Mouse (Mus musculus): ENCODE measurements around the gene Ccer2.

Gene Ccer2

DNA sequence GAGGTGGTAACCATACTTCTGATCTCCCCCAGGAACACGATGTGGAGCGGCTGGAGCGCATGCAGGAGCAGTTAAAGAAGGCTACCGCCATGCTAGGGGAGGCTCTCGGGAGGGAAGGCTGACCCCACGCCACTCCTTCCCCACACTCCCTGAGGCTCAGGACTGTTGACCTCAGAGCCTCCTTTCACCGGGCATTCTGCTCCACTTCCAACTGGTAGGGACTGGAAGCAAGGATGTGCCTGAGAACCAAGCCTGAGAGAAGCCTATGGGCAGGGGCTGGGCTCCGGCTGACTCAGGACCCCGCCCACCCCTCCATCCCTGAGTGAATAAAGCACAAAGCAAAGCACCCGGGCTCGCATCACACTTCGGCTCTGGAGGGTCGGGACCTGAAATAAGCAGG lies 2.6 kb downstream of the Ccer2 start:
- no peak for DNase-seq

DNA sequence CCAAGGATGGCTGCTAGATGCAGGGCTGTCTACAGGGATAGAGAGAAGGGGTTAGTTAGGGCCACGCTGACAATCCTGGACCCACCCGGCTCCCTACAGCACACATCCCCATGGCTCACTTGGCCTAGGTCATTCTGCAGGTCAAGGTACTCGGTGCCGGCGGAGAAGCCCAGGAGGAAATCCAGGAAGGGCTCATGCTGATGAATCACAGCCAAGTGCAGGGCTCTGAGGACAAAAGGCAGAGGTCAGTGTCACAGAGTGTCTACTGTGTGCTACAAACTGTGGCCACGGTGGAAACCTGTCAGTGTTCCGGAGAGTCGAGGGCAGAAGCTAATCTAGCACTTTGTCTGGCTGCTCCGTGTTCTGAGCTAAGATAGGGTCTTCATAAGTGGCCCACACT lies 5.9 kb downstream of the Ccer2 start:
- no peak for DNase-seq

DNA sequence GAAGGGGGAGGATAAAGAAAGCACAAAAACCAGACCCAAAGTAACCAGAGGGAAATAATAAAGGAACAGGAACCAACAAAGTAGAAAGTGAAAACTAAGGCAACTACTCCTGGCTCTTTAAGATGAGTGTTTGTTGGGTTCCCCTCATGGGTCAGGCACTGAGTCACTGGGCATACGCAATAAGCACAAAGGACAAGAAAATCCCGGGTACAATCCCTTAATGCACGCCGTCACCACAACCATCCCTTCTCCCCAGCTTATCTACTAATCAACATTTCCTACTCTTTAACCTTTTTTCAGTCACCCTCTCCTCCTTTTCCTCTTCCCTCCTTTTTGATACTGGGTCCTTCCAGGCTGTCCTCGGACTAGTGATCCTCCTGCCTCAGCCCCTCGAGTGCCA lies 9.2 kb downstream of the Ccer2 start:
- no peak for DNase-seq

DNA sequence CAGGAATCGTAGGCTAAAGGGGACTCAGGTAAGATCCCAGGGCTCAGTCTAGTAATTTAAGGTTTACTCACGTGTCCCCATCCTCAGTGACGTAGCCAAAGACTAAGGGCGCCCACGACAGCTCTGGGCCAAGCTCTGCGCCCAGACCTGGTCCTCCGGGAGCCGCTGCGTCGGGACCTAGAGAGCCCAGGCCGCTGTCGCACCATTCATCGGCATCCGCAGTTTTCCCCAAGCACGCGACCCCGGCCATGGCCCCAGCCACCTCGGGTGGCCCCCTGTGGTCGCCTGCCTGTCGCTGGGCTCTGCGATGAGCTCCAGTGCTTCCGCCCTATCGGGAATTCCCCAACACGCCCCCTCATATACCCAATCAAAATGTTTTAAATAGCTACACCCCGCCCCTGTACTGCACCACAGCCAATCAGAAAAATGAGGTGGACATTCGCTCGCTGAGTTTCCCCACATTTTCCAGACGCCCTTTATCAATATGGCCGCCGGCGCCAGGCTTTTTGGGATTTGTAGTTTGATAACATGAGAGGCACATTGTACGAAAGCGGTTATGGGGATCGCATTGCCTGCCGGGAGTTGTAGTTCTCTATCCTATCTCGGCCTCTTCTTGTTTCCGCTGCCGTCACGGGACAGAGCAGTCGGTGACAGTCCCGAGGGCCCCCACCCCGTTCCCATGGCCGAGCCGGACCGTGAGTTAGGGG lies 10.4 kb downstream of the Ccer2 start, which contains the start of gene Sirt2:
Gene Sirt2 (plus strand): TSS at position 563 of the 707 bp plus-strand sequence.
- peak; percentile 99 for DNase-seq

DNA sequence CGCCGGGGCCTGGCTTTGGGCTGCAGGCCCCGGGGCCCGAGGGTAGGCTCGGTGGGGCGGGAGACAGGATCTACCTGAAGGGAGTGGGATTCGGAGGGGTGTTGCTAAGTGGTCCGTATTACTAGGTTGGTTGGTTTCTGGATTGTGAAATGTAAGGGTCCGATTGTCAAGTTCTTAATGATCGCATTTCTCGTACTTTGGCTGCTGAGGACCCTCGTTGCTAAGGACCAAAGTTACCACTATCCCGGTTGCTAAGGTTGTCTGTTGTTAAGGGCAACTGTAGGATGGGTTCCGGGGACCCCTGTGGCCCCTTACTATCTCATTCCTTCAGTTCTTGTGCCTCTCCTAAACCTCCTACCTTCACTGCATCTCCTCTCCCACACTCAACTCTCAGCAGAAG lies 10.9 kb downstream of the Ccer2 start:
- no peak for DNase-seq

DNA sequence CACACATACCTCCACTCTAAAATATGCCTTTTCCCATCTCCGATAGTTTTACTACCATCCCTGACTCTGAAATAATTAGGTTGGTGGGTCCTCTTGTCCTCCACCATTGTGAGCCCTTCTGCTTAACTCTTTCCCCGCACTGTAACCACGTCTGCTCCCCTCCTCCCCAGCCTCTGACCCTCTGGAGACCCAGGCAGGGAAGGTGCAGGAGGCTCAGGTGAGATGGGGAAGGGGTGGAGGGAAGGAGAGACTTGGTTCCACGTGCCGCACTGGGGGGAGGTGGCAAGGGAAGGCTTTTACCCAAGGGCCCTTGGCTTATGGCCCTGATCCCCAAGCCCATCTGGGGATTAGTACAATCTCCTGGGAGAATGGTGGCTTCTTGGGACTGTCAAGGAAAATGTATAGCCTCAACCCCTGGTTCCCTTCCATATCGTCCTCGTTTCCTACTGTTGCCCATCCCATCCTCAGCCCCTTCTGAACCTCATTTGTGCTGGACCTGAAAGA lies 11.5 kb downstream of the Ccer2 start, which contains the start of gene Nfkbib:
Gene Nfkbib (minus strand): TSS at position 51 of the 504 bp plus-strand sequence.
- peak; percentile 68 for DNase-seq

DNA sequence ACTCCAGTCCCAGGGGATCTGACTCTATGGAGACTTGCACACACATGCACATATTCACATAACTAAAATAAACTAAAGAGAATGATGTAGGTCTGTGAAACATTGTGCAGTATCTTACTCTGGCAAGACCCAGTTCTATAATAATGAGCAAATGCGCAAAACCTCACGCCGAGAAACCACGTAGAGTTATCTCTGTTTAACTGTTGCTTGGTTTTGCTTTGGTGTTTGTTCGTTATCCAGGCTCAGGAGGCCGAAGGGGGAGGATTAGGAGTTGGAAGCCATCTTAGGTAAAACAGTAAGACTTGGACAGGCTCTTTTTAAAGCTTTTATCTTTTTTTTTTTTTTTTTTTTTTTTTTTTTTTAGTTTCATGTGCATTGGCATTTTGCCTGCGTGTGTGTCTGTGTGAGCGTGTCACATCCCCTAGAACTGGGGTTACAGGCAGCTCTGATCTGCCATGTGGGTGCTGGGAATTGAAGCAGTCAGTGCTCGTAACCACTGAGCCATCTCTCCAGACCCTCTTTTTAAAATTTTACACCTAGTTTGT lies 13.5 kb downstream of the Ccer2 start:
- no peak for DNase-seq

DNA sequence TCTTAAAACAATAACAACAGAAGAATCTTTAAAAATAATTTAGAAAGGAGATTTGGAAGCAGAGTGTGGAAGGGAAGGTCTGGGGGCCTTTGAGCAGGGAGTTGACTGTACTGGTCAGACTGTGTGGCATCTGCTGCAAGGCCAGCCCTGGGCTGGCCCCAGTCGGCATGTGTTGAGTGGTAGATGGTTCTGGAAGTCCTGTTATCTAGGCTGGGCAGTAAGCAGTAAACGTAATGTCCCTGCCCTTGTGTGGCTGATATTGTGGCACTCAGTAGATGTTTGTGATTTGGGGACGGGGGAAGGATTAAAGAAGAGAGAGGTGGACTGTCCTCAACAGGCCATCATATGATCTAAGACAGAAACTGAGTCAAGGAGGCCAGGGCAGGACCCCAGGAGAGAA lies 14.3 kb downstream of the Ccer2 start:
- DNase-seq, result no peak

DNA sequence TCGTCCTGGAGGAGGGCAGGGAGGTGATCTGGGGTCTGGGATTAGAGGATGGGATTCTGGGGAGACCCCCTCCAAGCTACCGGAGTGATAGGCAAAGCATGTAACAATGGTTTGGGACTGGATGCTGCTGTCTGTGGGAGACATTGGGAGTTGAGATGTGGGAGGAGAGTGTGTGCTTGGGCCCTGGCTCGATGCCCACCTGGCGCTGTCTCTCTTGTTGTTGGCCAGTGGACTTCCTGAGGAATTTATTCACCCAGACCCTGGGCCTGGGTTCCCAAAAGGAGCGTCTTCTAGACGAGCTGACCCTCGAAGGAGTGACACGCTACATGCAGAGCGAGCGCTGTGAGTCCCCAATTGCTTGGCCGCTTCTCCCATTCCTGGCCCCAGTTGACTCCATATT lies 15.9 kb downstream of the Ccer2 start:
- DNase-seq, result no peak

DNA sequence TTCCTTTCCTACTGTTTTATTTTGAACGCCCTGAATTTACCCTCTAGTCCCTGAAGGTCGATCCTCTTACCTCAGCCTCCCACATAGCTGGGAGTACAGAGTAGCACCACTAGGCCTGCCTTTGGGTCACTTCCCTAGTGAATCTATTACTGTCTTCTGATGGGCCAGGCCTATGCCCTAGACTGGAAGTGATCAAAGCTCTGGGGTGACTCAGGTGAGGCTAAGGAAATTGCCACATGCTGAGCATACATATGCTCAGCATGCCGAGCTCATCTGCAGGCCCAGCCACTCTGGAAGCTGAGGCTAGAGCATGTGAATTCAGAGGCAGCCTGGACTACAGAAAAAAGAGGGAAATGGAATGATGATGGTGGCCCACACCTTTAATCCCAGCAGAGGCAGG lies 17.2 kb downstream of the Ccer2 start:
- DNase-seq, result no peak

DNA sequence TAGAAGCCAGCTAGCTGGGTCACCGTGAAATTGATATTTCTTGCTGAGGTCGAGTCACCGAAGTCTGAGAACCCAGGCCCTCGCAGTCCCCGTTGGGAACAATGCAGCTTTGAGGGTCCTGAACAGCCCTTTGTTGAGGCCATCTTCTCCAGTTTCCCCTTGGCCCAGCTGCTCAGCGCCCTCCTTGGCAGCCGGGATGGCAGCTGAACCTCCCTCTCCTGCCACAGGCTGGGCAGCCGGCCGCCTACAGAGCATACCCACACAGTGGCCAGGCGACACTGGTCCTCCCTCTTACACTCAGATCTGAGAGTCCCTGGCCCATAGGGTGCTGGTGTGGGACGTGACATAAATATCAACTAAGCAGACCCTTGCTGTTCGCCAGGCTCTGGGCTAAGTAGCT lies 18.2 kb downstream of the Ccer2 start:
- DNase-seq, result no peak

DNA sequence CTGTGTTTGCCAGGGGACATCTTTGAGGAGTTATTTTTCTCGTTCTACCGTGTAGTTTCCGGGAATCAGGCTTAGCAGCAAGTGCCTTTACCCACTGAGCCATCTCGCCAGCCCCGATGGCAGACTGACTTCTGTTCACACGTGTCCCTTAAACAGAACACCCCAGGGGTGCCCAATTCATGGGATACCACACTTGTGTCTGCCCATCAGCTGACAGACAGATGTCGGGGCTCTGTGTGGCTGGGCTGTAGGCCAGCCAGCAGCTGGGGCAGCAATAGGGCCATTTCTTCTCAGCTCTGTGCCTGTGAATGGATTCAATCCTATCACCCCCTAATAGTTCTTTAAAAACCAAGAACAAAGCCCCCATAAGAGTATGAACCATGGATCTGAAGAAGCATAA lies 19.2 kb downstream of the Ccer2 start:
- no peak for DNase-seq

DNA sequence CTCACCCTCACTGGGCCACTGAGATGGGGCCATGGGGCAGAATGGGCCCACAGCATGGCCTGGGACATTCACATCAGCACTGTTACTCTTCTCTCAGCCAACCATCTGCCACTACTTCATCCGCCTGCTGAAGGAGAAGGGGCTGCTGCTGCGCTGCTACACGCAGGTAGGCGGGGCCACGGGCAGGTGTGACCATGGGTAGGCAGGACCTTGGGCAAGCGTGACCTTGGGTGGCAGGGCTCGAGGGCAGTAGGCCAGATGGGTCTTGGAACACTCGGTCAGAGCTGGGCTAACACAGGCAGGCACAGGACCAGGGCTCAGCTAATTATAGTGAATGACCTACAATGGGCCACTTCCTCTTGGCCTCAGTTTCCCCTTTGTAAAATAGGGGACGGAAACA lies 22.9 kb downstream of the Ccer2 start:
- DNase-seq, result no peak

DNA sequence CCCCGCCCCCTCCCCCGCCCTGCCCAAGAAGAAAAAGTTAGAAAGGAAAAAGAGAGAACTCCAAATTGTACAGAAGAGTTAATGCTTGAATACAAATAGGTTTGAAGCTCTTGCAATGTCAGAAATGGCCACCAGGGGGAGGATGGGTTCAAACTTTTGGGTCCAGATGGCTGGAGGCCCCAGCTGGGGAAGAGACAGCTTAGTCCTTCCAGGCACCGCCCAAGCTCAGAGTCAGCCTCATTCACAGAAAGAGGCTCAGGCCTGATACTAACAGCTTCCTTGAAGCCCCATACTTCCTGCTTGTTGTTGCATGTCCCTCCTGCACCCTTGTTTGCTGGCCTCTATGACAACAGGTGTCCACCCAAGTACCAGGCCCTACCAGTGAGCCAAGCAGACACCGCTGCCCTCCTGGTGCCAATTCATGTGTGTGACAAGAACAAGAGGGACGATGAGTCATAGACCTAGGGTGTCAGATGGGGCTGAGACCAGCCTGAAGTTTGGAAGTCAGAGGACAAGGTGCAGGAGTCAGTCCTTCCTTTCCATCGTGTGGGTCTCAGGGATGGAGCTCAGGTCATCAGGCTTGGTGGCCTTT lies 24.2 kb downstream of the Ccer2 start:
- peak; percentile 89 for DNase-seq

DNA sequence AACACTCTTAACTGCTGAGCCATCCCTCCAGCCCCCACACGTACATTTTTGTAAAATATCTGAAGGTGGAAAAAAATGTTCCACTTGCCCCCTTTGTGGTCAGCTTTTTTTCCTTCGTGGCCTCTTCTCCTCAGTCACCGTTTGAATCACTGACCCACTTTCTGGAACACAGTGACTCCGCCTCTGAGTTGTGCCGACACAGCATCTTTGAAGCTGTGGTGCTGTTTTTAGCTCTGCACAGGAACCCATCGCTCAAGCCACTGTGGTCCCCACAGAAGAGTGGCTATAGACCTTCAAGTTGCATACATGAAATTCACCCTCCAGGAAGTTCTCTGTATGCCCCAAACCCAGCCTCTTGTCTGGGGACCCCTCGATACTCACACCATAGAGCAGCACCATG lies 24.9 kb downstream of the Ccer2 start:
- no peak for DNase-seq

DNA sequence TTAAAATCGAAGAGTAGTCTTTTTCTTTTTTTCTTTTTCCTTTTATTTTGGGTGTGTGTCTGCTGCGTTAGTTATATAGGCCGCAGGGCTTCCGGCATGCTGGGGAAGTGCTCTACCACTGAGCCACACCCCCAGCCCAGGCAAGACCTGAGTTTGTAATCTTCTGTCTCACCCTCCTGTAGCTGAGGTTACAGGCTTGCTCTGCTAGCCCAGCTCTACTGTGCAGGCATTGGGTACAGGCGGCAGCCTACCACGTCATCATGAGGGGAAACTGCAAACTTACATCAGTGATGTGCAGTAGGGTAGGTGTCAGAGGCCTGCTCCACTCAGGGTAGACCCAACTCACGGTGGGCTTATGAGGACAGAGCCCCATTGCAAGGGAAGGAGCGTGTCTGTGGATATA lies 25.3 kb downstream of the Ccer2 start:
- DNase-seq, result no peak

DNA sequence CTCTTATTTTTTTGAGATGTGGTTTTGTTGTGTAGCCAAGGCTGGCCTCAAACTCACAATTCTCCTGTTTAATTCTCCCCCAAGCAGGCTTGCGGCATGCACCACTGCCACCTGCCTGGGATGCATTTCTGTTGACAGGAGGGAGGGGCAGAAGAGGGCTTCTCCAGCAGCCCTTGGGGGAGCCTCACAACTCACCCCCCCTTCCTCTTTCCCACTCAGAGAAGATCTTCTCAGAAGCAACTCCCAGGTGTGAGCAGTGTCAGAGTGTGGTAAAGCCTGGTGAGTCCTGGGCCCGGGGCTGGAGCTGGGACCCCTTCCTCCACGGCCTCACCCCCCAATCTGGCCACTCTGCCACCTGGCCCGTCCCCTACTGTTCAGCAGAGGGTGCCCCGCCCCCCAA lies 29.2 kb downstream of the Ccer2 start:
- DNase-seq, result no peak

DNA sequence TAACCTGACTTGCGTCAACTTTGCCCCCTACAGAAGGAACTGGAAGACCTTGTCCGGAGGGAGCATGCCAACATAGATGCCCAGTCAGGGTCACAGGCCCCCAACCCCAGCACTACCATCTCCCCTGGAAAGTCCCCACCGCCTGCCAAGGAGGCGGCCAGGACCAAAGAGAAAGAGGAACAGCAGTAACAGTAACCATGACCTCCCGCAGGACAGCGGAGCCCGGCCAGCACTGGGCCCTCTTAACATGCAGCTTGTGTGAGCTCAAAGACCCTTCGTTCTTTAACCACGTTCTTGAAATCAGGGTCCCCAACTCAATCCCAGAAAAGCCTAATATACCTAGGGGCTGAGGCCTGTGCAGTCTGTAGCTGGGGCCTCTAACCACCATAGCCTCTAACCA lies 31.9 kb downstream of the Ccer2 start:
- DNase-seq, result no peak

DNA sequence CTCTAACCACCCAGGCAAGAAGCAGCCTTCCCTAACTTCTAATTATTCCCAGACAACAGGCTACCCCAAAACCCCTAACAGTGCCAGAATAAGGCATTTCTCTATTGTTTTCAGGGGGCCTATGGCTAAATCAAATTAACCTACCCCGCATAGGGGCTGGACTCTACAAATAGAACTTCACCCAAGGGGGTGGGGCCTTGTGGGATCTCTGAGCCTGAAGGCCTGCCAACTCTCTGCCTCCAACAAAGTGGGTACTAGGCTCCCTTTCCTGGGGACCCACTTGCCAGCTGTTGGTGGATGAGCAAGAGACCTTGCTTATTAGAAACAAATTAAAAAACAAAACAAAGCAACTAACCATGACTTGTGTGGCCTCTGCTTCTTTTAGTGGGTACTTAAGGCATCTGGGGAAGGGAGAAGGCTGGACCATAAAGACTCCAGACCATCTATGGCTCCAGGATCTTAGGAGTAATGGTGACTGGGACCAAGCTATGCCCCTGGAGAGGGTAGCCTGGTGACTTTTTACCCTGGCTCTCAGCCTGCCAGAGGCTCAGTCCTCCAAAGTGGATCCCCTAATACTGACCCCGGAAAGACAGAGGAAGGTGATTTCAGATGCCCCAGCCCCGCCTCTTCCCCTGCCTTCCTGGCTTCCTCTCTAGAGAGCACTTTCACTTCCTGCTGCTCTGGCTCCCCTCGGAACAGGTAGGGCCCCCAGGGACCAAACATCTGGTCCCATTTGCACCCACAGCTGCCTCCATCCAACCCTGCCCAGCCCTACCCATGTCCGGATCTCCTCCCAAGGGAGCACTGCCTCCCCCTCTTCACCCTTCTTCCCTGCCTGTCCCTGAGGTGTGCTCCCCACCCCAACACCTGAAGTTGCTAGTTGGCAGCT lies 32.6 kb downstream of the Ccer2 start, which contains the start of gene Rinl:
Gene Rinl (plus strand): TSS at position 663 of the 889 bp plus-strand sequence.
- no peak for DNase-seq

DNA sequence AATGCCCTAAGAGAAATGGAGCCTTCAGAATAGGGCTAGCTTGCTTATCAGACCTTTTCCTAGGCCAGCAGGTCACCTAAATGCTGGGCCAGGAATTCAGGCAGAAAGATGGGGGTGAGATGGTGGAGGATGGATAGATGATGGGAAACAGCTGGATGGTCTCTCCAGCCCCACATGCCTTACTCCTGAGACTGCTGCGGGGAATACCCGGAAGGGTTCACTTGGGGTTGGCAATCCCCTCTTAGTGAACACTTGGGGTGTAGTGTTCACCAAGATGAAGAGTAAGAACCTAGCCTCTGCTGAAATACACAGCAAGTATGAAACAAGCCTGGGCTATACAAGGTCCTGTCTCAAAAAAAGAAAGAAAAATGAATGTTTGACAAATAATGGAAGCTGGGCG lies 33.3 kb downstream of the Ccer2 start:
- DNase-seq, result no peak

DNA sequence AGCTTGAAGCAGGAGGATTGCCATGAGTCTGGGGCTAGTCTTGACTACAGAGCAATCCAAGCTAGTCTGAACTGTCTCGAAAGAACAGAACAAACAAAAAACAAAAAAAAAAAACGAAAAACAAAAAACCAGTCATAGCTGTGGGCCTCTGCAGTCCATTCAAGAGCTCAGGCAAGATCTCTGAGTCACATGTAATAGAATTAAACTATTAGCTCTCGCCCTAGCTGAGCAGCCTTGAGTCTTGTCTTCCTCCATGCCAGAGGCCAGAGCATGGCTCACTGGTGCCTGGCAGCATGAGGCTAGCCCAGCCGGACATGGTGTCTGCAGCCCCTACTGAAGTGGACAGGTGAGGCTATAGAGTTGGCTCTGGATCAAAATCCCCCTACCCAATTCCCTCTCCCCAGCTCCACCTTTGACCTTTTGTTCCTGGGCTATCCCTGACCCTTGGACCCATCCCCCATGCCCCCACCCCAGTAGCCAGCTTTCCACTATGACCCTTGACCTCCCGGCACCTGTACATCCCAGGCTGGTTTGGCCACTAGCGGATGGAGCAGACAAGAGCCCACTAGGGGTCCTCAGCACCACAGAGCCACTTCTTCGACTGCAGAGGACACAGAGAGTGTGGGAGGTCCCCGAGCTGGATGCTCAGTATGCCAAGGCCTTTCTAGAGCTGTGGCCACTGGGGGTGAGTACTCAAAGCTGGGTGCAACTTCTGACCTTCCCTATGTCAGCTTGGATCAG lies 34.3 kb downstream of the Ccer2 start:
- DNase-seq, result no peak

DNA sequence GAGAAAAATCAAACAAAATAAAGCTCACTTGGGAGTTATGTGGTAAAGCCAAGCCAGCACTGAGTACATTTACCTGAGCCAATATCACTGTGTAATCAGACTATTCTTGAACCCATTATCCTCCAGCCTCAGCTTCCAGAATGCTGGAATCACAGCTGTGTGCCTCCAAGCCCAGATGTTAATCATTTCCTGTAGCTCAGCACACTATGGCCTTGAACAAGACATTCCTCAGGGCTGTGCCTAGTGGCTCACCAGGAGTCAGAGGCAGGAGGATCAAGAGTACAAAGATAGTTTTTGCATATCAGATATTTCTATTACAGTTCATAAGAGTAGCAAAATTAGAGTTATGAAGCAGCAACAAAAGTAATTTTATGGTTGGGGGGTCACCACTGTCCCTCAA lies 35.7 kb downstream of the Ccer2 start:
- DNase-seq, result no peak

All from cerebellum, adult 9-11 months (tissue).